Mouse (Mus musculus): ENCODE measurements around the gene Grin2c. TPM values are rescaled to one million over a fixed set of nuclear protein-coding genes. Genes with fewer than 3 reads are reported as not detected.

The Grin2c gene
- total RNA-seq, 1 experiment from 2014 or later = 3.5 TPM

DNA sequence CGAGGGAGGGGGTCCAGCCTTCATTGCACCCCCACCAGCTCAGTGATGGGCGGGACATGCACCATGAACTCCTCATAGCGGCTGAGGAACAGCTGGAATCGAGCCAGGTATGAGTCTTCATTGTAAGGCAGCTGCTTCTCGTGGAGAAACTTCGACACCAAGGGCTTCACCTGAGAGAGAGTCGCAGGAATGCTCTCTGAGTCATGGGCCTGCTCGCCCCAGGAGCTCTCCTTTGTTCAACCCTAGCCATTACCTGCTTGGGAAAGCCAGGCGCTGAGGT is 16.4 kb upstream of the Grin2c start:
- no peak for DNase-seq

DNA sequence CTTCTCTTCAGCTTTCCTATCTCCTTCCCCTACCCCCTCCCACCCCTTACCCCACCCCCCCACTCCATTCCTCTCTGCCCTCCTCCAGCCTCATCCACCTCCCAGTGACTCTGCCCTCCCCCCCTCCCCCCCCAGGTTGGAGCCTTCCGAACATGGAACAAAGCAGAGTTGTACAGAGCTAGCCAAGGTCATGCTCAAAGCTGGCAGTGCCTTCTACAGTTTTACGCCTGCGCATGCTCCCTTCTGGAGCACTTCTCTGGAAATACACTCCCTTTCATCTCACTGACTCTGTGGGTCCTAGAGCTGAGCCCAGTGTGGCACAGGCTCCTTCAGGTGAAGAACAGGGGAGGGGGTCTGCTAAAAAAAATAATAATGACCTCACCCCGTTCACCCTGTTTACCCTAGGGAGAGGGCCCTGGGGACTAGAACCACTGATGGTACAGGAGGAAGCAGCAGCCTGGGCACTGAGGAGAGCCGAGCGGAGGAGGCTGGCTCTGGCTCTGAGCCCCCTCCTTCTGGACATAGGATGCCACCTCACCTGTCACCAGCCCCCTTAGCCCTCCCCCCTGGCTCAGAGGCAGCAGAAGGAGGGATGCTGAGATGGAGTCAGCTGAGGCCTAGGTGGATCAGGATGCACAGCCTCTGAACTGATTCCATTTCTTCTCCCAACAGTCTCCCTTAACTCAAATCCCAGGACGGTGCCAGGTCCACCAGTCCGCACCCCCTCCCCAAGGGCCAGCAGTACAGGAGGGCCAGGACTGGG is 15.9 kb upstream of the Grin2c start:
- DNase-seq = peak; percentile 62

DNA sequence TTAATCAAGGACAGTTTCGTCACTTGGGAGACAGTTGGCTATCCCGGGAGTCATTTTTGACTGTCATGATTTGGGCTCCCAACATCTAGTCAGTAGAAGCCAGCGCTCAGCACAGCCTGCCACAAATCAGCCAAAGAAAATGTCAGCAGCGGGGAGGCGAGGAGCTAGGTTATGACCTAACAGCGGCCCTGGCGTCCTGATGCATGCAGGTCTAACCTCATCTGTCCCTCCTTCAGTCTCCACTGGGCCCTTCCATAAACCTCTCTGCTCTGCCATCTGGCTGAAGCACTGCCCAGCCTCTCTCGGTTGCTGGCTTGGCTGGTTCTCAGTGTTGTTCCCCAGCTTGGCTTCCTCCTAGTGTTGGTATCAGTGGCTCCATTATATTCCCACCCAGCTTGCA is 15.3 kb upstream of the Grin2c start:
- DNase-seq = peak; percentile 55

DNA sequence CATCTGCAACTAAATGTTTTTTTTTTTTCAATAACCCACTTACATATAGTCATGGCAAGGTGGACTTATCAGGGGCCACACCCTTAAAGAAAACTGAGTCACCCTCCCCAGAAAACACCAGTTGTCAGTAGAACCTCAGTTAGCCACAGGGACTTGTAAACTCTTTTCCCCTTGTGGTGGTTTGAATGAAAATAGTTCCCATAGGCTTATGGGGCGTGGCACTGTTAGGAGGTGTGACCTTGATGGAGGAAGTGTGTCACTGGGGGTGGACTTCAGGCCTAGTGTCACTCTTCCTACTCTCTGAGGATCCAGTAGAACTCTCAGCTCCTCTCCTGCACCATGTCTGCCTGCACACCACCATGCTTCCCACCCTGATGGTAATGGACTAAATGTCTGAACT is 12.7 kb upstream of the Grin2c start:
- no peak for DNase-seq

DNA sequence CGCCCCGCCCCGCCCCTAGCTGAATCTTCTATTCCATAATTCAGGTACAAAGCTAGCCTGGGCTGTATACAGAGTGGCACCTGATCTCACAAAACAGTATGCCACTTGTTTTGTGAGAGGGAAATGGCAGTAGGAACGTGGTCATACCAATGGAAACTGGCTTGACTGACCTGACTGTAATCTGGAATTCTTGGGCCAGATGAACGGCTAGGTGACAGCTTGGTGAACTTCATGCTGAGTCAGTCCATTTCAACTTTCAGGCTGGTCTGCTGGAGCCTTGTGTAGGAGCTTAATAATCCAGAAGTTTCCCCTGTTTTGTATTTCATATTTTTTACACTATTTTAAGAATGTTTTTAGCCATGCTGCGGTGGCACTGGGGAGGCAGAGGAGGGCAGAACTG is 11.1 kb upstream of the Grin2c start:
- DNase-seq = no peak

DNA sequence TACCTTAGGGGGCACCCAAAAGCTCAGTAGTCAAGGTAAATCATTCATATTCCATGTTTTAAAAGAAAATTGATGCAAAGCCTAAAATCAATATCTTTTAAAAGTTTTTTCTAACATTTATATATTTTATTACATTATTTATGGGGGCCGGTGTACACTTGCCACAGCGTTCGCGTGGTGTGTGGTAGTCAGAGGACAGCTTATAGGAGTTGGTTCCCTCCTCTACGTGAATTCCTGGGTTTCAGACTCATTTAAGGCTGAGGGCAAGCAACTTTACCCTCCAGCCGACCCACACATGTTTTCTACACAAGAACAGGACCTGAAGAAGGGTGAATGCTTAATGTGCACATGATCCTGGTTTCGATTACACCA is 10.5 kb upstream of the Grin2c start:
- no peak for DNase-seq

DNA sequence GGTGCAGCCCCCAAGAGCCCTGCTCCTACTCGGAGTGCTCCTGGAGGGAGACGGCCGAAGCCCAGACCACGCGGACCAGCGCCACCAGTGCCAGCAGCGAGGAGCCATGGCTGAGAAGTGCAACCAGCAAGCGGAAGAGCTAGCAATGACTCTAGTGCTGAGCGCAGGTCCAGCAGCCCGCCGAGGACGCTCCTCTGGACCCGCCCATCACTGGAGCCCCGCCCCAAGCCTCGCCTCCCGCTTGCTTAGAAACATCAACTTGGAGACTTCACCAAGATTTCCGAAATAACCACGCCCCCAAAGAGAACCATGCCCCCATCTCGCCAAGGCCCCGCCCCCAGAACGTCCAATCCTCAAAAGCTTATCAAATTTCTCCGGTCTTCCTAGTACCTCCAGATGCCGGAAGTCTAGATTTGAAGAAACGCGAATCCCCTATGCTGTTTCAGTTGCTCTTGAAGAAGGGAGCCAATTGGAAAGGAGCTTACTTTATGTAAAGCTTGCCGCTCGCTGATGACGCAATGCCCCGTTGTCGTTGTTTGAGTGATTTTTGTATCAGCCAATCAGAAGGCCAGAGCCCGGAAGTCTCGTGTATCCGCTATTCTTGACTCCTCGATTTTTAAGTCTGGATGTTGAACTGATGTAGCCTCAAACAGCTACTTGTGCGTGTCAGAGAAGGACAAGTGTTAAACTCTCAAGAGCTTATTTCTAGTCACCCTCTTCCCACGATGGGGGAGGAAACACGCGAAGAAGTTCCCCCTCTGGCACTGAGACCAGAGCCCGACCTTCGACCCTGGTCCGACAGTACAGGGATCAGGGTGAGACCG is 9.9 kb upstream of the Grin2c start, which contains the start of gene Fdxr:
Gene Fdxr (minus strand): TSS at position 271 of the 824 bp plus-strand sequence.
- DNase-seq = peak; percentile 97

DNA sequence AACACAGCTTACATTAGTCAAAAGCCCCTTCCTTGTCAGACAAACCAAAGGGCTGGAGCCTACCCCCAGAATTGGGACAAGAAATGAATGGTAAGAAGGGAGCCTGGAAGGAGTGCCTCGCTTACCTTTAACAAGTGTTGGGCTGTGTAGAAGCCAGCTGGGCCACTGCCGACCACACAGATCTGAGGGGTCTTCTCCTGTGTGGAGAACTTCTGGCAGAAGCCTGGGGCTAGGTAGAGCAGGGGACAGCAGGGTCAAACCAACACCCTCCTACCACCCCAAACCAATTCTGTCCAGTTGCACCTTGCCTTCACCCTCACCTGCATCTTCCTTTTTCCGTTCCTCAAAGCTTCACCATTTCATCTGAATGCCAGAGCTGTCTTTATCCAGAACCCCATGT is 8.9 kb upstream of the Grin2c start:
- DNase-seq = no peak

DNA sequence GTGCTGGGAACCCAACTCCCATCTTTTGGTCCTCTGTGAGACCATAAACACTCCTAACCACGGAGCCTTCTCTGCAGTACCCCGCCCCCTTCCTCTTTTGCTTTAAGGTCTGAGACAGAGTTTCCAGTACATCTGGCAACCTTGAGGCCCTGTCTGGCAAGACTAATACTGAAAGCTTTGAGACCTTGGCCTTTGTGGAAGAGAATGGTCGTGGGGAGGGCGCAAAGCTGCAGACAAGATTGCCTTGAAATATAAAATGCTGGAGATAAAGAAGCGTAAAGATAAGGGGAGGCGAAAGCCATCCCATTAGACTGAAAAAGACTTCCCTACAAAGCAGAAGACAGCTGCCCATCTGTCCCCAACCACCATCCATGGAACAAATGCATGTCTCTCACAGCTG is 8.5 kb upstream of the Grin2c start:
- DNase-seq = peak; percentile 50

DNA sequence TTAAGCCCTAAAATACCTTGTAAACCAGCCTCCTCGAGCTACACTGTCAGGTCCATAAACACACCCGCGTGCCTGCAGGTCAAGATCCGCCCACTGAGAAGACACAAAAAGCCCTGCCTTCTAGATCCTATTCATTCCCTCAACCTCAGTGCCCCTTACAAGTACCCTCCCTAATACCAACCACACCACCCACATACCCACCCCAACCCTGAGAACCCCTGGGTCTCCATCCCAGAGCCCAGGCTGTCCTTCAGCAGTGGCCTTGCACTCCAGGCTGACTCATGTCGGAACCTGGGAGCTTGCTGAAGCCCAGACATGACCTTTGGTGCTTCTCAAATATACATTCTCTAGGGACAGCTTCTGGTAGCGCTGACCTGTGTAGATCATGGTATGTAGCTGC is 7.7 kb upstream of the Grin2c start:
- no peak for DNase-seq

DNA sequence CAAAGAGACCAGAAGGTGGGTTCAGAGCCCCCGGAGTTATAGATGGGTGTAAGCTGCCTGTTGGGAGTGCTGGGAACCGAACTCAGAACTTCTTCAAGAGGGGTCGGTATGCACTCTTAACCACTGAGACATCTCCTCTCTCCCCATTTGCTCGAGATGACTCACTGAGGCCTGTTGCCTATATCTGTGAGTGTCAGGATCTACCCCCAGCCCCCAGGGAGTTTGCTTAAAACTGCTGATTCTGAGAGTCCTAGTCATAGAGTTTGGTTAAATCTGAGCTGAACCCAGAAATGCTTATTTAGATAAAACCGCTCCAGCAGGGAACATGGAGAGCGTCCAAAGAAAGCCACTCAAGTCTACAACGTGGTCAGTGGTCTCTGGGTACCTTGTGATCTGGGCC is 7.1 kb upstream of the Grin2c start:
- no peak for DNase-seq

DNA sequence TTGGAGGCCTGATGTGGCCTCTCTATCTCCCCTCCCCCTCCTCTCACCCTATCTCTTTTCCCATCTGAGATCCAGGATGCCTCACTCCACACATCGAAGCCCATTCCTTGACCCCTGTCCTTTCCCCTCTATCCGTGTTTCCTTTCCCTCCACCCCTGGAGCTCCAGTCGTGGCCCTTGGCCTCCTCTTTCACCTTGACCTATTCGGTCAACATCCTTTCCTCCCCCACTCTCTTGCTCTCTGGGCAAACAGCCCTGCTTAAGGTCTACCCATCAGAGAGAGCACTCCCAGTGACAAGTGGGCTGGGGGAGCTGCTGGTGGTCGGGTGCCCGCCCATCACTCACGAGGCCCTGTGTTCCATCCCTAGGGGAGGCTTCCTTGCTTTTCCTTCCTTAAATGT is 6.7 kb upstream of the Grin2c start:
- no peak for DNase-seq

DNA sequence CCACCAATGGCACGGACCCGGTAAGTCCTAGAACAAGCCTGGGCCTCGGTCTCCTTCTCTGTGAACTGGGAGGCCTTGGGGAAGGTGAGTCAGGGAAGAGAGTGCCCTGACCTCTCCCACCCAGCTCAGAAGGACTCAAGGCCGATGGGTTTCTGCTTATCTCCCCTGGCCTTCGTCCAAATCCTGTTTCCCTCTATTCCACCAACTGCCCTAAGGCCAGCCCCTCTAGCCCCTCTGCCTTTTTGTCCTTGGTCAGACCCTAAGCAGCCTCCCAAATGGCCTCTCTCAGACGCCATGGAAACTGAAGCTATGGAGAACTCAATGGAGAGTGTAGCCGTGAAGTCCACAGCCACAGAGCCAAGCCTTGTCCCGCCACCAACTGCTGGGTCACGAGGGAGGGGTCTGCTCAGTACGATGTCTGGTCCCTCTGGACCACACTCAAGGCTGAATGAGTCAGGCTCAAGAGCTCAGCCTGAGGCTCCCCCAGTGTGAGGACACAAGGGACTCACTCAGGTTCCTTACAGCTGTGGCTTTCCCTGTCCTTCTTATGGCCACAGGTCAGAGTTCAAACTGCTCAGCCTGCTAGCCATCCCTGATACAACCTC is 6.0 kb upstream of the Grin2c start:
- peak; percentile 73 for DNase-seq

DNA sequence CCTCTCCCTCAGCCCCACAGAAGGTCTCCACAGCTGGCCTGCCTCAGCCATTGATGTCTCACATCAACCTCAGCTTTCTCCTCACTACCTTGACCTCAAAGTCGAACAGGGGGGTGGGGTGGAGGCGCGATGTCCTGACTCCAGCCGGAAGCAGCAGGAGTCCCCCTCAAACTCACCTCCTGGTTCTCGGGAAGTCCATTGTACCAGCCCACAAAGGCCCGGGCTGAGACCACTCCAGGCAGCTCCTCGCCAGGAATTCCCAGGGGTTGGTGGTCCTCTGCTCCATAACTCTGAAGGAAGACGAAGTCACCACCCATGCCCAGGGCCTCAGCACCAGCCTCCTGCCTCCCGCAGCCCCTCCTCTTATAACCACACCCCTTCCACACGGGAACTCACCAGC is 4.4 kb upstream of the Grin2c start:
- no peak for DNase-seq

DNA sequence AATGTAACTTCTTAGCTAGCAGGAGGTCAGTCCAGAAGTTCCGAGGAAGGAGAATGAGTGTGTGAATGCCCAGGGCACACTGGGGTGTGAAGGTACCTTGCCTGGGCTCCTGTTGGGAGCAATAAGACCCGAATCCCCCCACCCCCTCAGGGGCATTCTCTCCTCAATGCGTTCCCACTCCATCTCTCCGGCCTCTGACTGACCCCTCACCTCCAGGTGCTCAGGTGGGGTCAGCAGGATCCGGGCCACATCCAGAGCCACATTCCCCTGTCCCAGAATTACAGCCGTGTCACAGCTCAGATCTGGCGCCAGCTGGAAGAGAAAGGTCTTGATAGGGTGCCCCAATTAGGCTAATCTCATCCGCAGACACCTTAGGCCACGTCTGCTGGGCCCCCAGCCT is 4.0 kb upstream of the Grin2c start:
- no peak for DNase-seq

DNA sequence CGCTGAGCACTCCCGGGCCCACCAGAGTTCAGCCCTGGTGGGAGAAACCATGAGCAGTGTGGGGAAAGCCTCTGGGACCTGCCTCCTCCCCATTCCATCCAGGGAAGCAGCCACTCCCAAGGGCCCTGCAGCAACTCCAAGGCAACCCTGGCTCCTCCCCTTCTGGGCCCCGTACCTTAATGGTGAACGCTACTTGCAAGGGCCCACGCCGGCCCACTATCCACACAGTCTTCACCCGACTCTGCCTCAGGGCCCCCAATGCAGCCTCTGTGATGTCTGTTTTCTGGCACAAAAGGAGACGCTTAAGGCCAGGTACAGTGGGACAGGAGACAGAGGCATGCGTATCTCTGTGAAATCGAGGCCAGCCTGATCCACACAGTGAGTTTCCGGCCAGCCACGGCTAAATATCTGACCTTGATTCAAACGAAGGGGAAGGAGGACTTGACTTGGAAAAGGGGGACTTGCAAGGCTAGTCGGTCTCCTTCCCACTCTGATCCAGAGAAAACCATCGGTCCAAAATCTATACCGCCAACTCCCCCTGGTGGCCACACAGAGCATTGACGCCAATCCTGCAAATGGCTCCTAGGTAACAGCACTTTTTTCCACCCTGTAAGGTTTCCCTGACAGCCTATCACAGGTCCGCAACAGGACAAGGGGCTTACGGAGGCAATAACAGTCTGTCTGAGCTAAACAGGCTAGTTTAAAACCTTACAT is 3.3 kb upstream of the Grin2c start:
- DNase-seq = peak; percentile 76

DNA sequence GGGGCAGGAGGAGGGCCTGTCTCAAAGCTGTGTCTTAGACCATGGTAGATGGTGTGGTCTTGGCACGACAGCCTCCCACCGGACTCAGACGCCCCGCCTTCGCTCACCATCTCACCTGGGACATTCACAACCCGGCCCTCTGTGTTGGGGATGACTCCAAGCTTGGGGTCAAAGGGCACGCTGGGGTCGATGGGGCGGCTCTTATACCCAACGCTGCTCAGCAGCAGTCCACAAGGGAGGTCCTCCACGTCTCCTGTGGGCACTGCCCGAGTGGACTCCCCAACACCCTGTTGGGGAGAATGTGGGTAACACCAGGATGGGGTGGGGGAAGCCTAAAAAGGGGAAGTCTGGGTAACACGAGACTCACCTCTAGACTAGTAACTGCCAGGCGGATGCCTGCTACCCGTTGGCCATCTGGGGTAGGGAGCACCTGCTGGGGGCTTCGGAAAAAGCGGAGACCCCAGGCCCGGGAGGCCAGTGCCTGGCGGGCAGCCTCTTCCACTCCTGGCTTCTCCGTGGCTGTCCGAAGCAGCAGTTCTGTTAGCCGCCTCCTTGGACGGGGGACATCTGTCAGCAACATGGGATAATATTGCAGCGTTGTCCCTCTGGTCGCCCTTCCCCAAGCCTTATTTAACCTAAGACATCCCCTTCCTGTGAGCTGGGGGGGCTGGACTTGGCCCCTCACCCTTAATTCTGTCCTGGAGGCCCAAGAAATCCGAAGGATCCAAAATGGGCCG is 2.5 kb upstream of the Grin2c start:
- no peak for DNase-seq

DNA sequence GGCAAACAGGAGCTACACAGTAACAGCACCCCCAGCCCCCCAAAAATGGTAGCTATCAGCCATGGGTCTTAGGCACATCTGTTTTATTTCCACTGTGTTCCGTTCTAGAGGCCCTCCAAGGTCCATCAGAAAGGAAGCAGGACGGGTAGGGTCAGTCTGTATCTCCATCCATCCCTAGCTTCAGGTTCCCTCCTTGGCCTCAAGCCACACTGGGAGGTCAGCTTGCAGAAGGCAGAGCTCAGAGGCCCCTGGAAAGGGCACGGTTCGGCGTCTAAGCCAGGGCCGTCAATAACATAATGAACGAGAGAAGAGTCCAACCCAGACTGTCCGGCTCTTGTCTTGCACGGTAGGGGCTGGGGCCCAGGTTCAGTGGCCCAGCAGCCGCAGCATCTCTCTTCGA is 915 bp upstream of the Grin2c start:
- no peak for DNase-seq

DNA sequence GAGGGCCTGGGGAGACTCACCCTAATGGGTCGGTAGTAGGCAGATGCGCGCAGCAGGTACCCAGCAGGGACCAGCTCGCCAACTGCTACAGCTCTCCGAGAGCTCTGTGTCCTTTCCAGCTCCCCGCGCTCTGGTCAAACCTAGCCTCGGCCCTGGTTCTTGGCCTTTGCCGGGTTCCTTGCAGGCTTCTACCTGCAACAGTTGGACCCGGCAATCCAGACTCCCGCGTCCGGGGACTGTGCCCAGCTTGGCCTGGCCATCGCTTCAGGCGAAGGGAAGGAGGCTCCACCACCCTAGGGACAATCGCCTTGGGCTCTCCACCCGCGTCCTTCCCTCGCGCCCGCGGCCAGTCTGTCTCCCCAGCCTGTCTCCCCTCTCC is 654 bp downstream of the Grin2c start:
- DNase-seq = peak; percentile 52

DNA sequence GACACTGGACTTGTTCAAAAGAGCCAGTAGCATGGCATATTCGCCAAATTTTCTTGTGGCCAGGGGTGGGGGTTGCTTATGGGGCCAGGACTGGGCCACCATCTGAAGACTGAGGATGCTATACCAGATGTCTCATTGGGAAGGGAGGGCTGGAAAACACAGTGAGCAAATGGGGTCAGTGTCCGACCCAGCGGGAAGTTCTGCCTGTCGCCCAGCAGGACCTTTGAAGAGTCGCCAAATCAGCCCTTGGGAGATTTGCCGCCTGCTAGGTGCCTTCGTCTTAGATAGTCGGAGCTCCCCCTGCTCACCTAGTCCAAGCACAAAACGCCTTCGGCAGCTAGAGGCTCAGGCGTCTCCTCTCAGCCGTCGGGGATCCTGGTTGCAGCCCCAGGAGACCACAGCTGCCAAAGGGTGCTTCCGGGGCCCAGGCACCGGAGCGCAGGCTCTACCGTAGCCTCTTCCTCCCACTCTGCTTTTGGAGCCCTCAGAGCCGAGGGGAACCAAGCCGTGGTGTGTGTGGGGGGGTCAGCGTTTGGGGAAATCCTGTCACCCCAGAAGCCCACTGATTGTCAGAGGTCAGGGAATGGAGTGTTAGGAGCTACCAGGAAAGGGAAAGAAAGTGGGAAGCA is 1.2 kb downstream of the Grin2c start:
- DNase-seq = no peak

DNA sequence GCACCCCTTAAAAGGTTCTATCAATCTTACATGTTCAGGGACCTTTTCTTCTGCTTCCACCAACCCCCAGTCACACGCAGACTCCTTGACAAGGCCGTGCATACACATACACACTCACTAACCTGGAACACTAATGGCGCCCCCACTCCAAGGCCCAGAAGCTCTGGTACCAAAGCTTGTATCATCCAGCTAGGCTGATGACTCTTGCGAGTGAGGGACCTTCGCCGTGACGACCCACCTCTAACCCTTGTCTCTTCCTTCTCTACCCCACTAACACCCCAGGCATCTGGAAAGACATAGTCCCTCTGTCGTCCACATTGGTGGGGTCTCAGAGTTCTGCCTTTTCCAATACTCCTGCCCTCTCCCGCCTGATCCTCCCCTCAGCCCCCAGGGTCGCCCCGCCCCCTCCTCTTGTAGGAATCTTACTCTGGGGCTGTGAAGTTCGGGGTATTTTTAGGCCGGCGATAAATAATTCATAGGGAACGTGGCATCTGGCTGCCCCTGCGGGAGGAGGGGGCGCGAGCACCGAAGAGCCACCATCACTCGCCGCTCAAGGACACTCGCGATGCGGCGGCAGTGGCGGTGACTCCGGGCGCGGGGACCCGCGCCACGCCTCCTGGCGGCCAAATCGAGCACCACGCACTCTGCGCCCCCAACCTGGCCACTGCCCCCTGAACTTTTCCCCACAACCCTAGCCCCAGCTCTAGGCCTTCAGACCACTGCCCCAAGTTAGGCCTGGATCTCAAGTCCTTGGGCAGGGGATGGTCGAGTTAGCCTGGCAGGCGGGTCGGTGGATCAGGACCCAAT is 2.0 kb downstream of the Grin2c start:
- DNase-seq = no peak

Data from adrenal gland, postnatal 25 days (tissue).